Mouse (Mus musculus) C3H10T1/2 (cell line): ENCODE data around the gene Sstr5. TPM values are rescaled to one million over a fixed set of nuclear protein-coding genes. Genes with fewer than 3 reads are reported as not detected.

Source experiments
- polyA plus RNA-seq, 2 experiments: library from polyadenylated mRNA; unstranded; fragments of >200 nt; fragmentation: generic; extraction: Trizol; gene quantifications; one replicate each; pipeline ENCODE4 v1.2.1; 2012; ENCODE audit warnings: missing spikeins in 2 of 2

The Sstr5 gene
- not detected for polyA plus RNA-seq

GRCm38 (mm10) chr17:25497013-25497412 lies at the start of gene Sstr5:
Gene Sstr5, minus strand, starts transcription at chr17:25497288.

GRCm38 (mm10) chr17:25454272-25454671 lies 42.8 kb downstream of the Sstr5 start, which contains the start of gene Tekt4:
Gene Tekt4, plus strand, starts transcription at chr17:25454615.

Other genes with a start within 250 kb of the Sstr5 start
- under 1 TPM; 0.05 to 0.11 TPM for gene Baiap3, start 240.9 kb downstream of the Sstr5 start, polyA plus RNA-seq
- 100 to 1,000 TPM; 272 to 366 TPM for gene Ube2i, start 222.7 kb downstream of the Sstr5 start, polyA plus RNA-seq
- gene Prss34, start 198.9 kb downstream of the Sstr5 start, polyA plus RNA-seq = not detected
- not detected for gene Prss28, start 188.6 kb downstream of the Sstr5 start, polyA plus RNA-seq
- gene Prss29, start 178.6 kb downstream of the Sstr5 start, polyA plus RNA-seq = not detected
- not detected for gene Tpsab1, start 151.7 kb downstream of the Sstr5 start, polyA plus RNA-seq
- gene Tpsb2, start 131.0 kb downstream of the Sstr5 start, polyA plus RNA-seq = not detected
- not detected for gene Tpsg1, start 128.0 kb downstream of the Sstr5 start, polyA plus RNA-seq
- not detected for gene Cacna1h, start 63.5 kb downstream of the Sstr5 start, polyA plus RNA-seq
- not detected for gene Tekt4, start 42.7 kb downstream of the Sstr5 start, polyA plus RNA-seq
- not detected for gene Sox8, start 73.4 kb upstream of the Sstr5 start, polyA plus RNA-seq
- gene Lmf1, start 81.8 kb upstream of the Sstr5 start, polyA plus RNA-seq = 10 to 100 TPM; 19.6 to 27.4 TPM
- gene Gng13, start 219.9 kb upstream of the Sstr5 start, polyA plus RNA-seq = under 1 TPM; 0.68 to 0.90 TPM
- 10 to 100 TPM; 13.0 to 64.2 TPM for gene Chtf18, start 230.1 kb upstream of the Sstr5 start, polyA plus RNA-seq
- 10 to 100 TPM; 29.8 to 35.4 TPM for gene Rpusd1, start 230.4 kb upstream of the Sstr5 start, polyA plus RNA-seq
- under 1 TPM; 0.01 to 0.05 TPM for gene Mslnl, start 238.8 kb upstream of the Sstr5 start, polyA plus RNA-seq